Comparison of ENCODE assay signal across 11 mouse cellular contexts in the genomic region with DNA sequence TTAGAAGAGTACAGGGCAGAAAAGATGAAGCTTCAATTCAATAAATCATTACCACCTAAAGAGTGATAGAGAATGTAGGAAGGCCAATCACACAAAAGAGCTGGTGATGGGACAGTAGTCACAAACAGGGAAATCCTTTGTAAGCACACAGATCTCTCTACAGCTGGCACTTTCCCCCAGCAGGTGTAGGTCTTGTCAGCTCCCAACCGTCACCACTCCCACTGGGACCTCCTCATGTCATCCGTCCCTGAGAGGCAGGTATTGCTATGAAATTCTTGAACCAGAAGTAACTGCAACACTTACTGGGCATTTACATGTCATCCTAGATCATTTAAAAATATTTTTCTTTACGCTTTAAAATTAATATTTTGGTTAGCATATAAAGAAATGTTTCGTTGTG.
"Had no signal": no experiment of that assay in that cellular context is flagged by ENCODE, and none has a peak within 500 bp of the region (broad histone marks: within the 10 kb centered on the region; RNA-seq: fewer than 3 reads in every experiment).

No protein-coding gene starts in this region.

- DNase-seq: kidney, adult 2 months; kidney, postnatal 25 days; layer of hippocampus, adult 9-11 months; left cerebral cortex, postnatal 4 days; liver, postnatal 0 days; lung, postnatal 10 days; lung, postnatal 36 days; midbrain, embryonic 14.5 days; right cerebral cortex, adult 18-20 months; right cerebral cortex, postnatal 14 days; right cerebral cortex, postnatal 4 days had no signal
